Mouse (Mus musculus): Measurements from ENCODE around the gene Alpl. TPM values are rescaled to one million over a fixed set of nuclear protein-coding genes. Genes with fewer than 3 reads are reported as not detected.

Gene Alpl
- polyA plus RNA-seq, 1 experiment from 2014 or later, result 43.5 TPM

DNA sequence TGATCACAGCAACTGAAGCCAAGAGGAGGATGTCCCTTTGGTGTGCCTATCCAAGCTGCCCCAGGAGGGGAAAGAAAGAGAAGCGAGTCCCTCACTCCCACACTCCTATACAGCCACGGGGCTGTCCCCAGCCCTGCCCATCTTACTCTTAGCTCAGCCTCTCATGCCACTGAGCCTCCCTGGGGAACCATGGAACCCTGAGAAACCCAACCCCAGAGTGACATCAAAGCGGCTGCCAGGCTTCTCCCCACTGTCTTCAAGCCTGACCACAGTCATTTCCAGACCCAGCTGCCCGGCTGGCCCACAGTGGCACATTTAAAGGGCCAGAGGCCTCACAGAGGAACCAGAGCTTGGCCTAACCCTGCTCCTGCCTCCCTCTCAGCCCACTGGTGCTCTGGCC lies 47.5 kb downstream of the Alpl start:
- H3K4me1 ChIP-seq, result peaks cover 43% of the 10 kb centered on the region
- no peaks in the 10 kb centered on the region for H3K9me3 ChIP-seq
- no peak overlapping the region for H3K9ac ChIP-seq
- H3K36me3 ChIP-seq, result no peaks in the 10 kb centered on the region
- WGBS, result 49% methylated on average over 4 of the region's 4 CpGs
- H3K27ac ChIP-seq, result no peak overlapping the region
- H3K4me2 ChIP-seq, result no peak overlapping the region
- no peaks in the 10 kb centered on the region; the same call in 1 of the 2 replicates for H3K27me3 ChIP-seq
- H3K4me3 ChIP-seq, result no peak overlapping the region
- no peak for ATAC-seq (ENCODE audit: insufficient number of reproducible peaks, low FRiP score, low TSS enrichment, low read depth)

DNA sequence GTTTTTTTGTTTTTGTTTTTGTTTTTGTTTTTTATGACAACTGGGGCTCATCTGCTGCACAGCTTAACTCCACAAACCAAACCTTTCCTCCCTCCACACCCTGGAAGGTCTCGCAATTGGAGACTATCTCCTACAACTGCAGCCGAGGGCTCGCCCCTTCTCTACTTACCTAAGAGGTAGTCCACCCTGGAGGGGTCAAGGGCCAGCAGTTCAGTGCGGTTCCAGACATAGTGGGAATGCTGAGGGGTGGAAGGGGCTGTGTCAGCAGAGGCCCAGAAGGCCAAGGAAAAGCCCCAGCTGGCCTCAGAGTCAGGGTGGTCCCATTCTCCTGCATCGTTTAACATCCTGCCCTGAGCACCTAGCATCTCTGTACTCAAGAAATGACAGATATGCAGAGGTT lies 48.6 kb downstream of the Alpl start:
- ATAC-seq (ENCODE audit: insufficient number of reproducible peaks, low FRiP score, low TSS enrichment, low read depth), result no peak
- WGBS, result 73% methylated on average over 5 of the region's 5 CpGs
- Histone ChIP-seq H3K4me2 (no peak overlapping the region), H3K4me1 (peaks cover 38% of the 10 kb centered on the region), H3K9me3 (no peaks in the 10 kb centered on the region), H3K36me3 (no peaks in the 10 kb centered on the region), H3K27ac (no peak overlapping the region), H3K4me3 (no peak overlapping the region), H3K9ac (no peak overlapping the region), H3K27me3 (no peaks in the 10 kb centered on the region; the same call in 1 of the 2 replicates)

DNA sequence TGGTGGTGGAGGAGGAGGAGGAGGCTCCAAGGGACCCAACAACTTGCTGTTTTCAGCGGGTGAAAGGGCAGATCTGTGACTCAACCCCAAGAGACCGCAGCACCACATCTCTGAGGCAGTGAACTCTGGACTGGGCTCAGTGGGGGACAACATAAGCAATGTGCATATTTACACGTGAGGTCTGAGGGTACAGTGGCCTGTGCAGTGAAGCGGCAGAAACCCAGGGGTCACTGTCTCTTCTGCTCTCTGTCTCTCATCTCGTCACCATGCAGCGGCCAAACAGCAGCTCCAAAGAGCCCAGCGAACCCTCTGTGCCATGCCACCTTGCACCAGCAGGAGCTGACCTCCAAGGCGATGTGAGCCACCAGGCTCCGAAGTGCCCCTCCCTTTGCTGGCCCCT lies 49.1 kb downstream of the Alpl start:
- WGBS, result 90% methylated on average over 9 of the region's 9 CpGs
- no peak overlapping the region for H3K9ac ChIP-seq
- no peak overlapping the region for H3K4me3 ChIP-seq
- H3K4me2 ChIP-seq, result no peak overlapping the region
- H3K4me1 ChIP-seq, result peaks cover 33% of the 10 kb centered on the region
- no peaks in the 10 kb centered on the region for H3K36me3 ChIP-seq
- no peaks in the 10 kb centered on the region for H3K9me3 ChIP-seq
- no peaks in the 10 kb centered on the region; the same call in 1 of the 2 replicates for H3K27me3 ChIP-seq
- no peak for ATAC-seq (ENCODE audit: insufficient number of reproducible peaks, low FRiP score, low TSS enrichment, low read depth)
- H3K27ac ChIP-seq, result no peak overlapping the region

DNA sequence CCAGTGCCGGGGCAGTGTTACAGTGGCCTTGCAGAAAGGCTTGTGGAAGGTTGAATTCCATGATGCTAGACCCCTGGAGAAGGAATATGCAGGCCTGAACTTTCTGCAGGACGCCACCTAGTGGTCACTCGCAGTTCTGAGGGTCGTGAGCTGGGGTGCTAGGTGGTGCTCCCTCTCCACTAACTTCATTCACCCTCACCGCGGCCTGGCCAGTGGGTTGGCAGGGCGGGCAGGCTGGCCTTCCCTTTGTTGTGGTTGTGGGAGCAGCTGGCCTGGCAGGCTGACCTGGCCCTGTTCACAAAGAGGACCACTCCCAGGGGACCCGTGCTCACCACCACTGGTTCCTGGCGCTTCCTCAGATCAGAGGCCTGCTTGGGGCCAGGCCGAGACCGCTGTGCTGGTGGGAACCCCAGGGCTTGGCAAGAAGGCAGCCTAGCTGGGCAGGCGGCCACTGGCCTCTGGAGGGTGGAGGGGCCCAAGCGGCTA lies 51.7 kb downstream of the Alpl start:
- H3K27me3 ChIP-seq, result no peaks in the 10 kb centered on the region
- H3K4me3 ChIP-seq, result no peak overlapping the region
- no peak overlapping the region for H3K4me2 ChIP-seq
- 62% methylated on average over 13 of the region's 13 CpGs for WGBS
- no peak overlapping the region for H3K27ac ChIP-seq
- H3K36me3 ChIP-seq, result no peaks in the 10 kb centered on the region
- H3K9me3 ChIP-seq, result no peaks in the 10 kb centered on the region
- peaks cover 11% of the 10 kb centered on the region for H3K4me1 ChIP-seq
- no peak for ATAC-seq (ENCODE audit: insufficient number of reproducible peaks, low FRiP score, low TSS enrichment, low read depth)
- H3K9ac ChIP-seq, result no peak overlapping the region

DNA sequence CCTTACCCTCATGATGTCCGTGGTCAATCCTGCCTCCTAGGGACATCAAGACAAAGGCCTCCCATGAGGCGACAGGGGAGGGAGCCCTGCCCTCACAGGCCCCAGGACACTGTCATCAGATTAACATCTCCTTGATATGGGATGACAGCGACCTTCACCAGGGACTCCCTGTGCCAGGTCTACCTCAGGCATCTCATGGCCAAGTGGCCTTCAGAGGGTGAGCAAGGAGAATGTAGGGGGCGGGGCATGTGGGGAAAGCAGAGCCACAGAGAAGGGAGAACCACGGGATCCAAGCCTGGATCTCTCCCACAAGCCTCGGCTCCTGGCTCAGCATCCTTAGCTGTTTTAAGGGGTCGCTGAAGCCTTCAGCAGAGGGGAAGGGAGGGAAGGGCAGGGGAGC lies 52.4 kb downstream of the Alpl start:
- Histone ChIP-seq H3K9me3 (no peaks in the 10 kb centered on the region), H3K27ac (no peak overlapping the region), H3K27me3 (no peaks in the 10 kb centered on the region), H3K9ac (no peak overlapping the region), H3K4me2 (no peak overlapping the region), H3K4me1 (peaks cover 12% of the 10 kb centered on the region), H3K4me3 (no peak overlapping the region), H3K36me3 (no peaks in the 10 kb centered on the region)
- no peak for ATAC-seq (ENCODE audit: insufficient number of reproducible peaks, low FRiP score, low TSS enrichment, low read depth)
- 61% methylated on average over 7 of the region's 7 CpGs for WGBS

DNA sequence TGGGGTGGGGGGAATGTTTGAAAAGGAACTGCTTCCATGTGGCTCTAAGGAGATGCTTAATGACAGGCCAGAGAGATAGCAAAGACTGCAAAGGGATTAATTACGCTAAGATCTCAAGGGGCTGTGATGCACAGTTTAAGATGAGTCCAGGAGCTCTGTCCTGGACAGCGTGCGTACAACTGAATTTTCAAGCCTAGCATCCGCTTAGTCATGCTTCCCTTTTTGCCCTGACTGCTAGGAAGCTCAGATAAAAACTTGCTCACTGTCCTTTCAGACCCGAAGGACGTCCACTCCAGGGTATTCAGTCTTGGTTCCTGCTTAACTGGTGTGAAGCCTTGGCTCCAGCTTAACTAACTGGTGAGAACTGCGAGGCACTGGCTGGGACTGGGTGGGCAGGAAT lies 55.8 kb downstream of the Alpl start:
- Histone ChIP-seq H3K4me2 (no peak overlapping the region), H3K9me3 (no peaks in the 10 kb centered on the region), H3K27ac (no peak overlapping the region), H3K4me1 (peaks cover 23% of the 10 kb centered on the region), H3K4me3 (no peak overlapping the region), H3K9ac (no peak overlapping the region), H3K27me3 (no peaks in the 10 kb centered on the region), H3K36me3 (no peaks in the 10 kb centered on the region)
- WGBS, result 89% methylated on average over 7 of the region's 7 CpGs
- no peak for ATAC-seq (ENCODE audit: insufficient number of reproducible peaks, low FRiP score, low TSS enrichment, low read depth)

DNA sequence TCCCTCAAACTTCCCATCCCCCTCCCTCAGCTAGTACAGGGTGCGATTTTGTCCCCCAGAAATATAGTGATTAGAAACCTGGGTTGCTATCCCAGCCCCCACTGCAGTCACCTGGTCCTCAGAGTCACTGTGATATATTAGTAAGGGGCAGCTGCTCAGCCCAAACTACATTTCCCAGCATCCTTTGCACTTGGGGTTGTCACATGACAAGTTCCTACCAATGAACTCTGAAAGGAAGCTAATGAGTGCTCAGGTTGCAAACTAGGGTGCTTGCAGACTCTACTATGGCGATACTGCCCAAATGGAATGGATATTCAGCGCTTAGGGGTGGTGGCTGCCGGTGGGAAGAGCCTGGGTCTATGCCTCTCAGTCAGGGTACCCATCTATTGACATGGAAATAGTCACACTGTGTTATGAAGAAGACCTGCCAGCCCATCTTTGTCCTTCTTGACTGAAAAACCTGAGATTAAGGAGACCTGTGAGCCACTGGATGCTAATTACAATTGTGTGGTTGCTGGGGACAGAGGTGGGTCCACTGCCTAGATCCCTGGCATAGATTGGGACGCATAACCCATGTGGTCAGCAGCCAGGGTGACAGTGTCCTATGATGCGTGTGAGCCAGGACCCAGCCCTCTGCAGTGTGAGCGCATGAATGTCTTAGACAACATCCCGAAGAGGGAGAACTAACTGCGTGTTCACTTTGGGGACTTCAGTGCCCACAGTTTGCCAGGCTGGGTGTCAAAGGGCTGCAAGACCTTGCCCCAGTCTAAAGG lies 56.8 kb downstream of the Alpl start:
- WGBS, result 52% methylated on average over 9 of the region's 9 CpGs
- Histone ChIP-seq H3K9me3 (no peaks in the 10 kb centered on the region), H3K4me1 (peaks cover 20% of the 10 kb centered on the region), H3K4me2 (no peak overlapping the region), H3K36me3 (no peaks in the 10 kb centered on the region), H3K9ac (no peak overlapping the region), H3K27ac (no peak overlapping the region), H3K27me3 (no peaks in the 10 kb centered on the region), H3K4me3 (no peak overlapping the region)
- no peak for ATAC-seq (ENCODE audit: insufficient number of reproducible peaks, low FRiP score, low TSS enrichment, low read depth)

DNA sequence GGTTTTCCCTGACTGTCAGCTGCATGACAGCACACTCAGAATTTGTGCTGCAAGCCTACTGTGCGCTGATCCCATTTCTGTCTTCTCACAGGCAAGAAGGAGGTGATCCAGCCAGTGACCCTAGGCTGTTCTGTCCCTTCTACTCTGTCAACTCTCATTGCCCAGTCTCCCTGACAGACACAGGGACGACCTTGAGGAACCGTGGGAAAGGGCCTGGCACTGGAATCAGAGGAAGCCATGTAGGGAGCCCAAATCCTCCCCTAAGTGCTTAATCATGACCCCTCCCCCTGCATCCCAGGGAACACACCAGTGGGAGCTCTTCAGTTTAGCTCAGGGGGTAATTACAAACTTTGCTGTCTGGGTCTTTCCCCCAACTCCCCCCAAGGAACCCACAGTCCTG lies 58.4 kb downstream of the Alpl start:
- peaks cover 18% of the 10 kb centered on the region for H3K4me1 ChIP-seq
- no peaks in the 10 kb centered on the region for H3K36me3 ChIP-seq
- H3K4me3 ChIP-seq, result no peak overlapping the region
- no peaks in the 10 kb centered on the region for H3K27me3 ChIP-seq
- H3K27ac ChIP-seq, result no peak overlapping the region
- H3K9me3 ChIP-seq, result no peaks in the 10 kb centered on the region
- H3K9ac ChIP-seq, result no peak overlapping the region
- no peak for ATAC-seq (ENCODE audit: insufficient number of reproducible peaks, low FRiP score, low TSS enrichment, low read depth)
- 60% methylated on average over 3 of the region's 3 CpGs for WGBS
- H3K4me2 ChIP-seq, result no peak overlapping the region

DNA sequence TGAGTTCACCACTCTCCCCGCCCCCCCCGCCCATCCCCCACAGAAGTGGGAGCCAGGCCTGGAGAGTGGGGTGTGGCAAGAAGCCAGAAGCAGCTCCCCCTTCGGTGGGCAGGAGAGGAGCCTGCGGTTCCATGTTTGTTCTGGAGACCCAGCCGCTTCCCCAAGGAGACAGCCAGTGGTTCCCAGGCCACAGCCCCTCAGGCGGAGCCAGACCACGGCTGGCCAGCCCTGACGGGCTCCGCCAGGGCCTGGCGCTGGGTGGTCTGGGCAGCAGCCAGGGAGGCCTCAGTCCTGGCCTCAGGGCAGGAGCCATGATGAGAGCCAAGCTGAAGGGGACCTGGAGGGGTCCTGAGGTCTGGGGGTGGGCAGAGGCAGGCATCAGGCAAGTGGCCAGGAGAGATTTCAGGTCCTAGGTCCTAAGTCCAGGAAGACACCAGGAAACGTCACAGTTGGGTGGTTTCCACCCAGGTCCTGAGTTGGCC lies 59.9 kb downstream of the Alpl start:
- Histone ChIP-seq H3K9ac (no peak overlapping the region), H3K4me1 (peaks cover 20% of the 10 kb centered on the region), H3K36me3 (no peaks in the 10 kb centered on the region), H3K27me3 (peaks cover 8% of the 10 kb centered on the region; the same call in 1 of the 2 replicates), H3K9me3 (no peaks in the 10 kb centered on the region), H3K4me3 (no peak overlapping the region), H3K27ac (0 out of 2 replicates have a peak overlapping the region, but pooled peaks have one; percentile 47), H3K4me2 (no peak overlapping the region)
- WGBS, result 40% methylated on average over 11 of the region's 11 CpGs
- peak; percentile 63 for ATAC-seq (ENCODE audit: insufficient number of reproducible peaks, low FRiP score, low TSS enrichment, low read depth)

DNA sequence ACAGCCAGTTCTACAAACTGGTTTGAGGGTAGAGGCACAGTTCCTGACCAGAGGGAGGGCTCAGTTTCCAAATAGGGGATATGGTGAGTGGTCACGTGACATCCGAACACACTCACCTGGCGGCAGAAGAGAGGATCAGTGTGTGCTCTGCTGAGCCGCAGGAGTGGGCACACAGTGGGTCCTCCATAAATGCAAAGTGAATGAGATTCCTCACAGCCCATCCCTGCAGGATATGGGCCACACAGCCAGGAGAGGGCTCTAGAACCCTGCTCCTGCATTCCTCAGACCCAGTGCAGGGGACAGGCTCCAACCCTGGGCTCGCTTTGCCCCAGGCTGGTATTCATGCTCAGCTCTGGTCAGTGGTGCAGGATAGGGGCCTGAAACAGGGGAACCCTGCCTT lies 62.7 kb downstream of the Alpl start:
- WGBS, result 67% methylated on average over 5 of the region's 5 CpGs

DNA sequence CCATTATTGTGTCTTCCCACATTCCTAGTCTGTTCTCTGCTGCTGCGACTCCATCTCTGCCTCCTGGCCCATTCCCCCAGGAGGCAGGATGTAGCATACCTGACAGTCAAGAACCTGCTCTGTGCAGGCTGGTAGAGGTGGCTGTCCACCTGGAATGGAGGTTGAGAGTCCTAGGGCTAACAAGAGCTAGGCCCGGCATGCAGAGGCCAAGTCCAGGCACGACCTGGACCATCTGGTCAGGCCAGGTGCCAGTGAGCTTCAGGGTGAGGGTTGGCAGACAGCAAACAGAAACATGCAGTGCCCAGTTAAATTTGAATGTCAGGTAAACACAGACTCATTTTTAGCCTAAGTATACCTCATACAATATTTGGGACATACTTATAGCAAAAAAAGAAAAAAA lies 63.2 kb downstream of the Alpl start:
- H3K36me3 ChIP-seq, result no peaks in the 10 kb centered on the region
- peaks cover 32% of the 10 kb centered on the region for H3K4me1 ChIP-seq
- no peaks in the 10 kb centered on the region for H3K9me3 ChIP-seq
- H3K4me3 ChIP-seq, result no peak overlapping the region
- no peak overlapping the region for H3K4me2 ChIP-seq
- peaks cover 27% of the 10 kb centered on the region for H3K27me3 ChIP-seq
- no peak overlapping the region for H3K9ac ChIP-seq
- no peak overlapping the region for H3K27ac ChIP-seq
- ATAC-seq (ENCODE audit: insufficient number of reproducible peaks, low FRiP score, low TSS enrichment, low read depth), result no peak
- 58% methylated on average over 3 of the region's 3 CpGs for WGBS

More for the DNA sequence above, 62.7 kb downstream of the Alpl start:
- no peaks in the 10 kb centered on the region for H3K36me3 ChIP-seq
- ATAC-seq (ENCODE audit: insufficient number of reproducible peaks, low FRiP score, low TSS enrichment, low read depth), result no peak
- no peak overlapping the region for H3K9ac ChIP-seq
- H3K9me3 ChIP-seq, result no peaks in the 10 kb centered on the region
- peaks cover 28% of the 10 kb centered on the region for H3K4me1 ChIP-seq
- peaks cover 22% of the 10 kb centered on the region for H3K27me3 ChIP-seq
- no peak overlapping the region for H3K4me2 ChIP-seq
- no peak overlapping the region for H3K4me3 ChIP-seq
- no peak overlapping the region for H3K27ac ChIP-seq

DNA sequence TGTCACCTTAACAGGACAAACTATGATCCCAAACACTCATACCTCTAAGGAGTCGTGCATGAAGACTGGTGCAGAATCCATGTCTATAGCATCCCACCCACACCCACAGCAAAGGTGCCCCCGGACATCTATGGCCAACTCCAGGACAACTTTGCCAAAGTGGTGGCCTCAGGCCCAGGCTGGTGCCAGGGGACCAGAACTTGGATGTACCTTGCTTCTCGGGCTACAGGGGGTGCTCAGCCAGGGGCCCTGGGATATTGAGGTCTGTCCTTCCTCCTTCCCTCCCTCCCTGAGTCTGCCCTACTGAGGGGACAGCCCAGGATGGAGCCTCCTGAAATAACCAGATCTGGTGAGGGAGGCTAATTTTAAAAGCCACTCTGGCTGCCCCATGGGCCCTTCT lies 63.8 kb downstream of the Alpl start:
- 88% methylated on average over 3 of the region's 3 CpGs for WGBS
- Histone ChIP-seq H3K9me3 (no peaks in the 10 kb centered on the region), H3K4me3 (no peak overlapping the region), H3K27ac (no peak overlapping the region), H3K9ac (no peak overlapping the region), H3K36me3 (no peaks in the 10 kb centered on the region), H3K4me1 (peaks cover 38% of the 10 kb centered on the region), H3K4me2 (no peak overlapping the region), H3K27me3 (peaks cover 32% of the 10 kb centered on the region)
- ATAC-seq (ENCODE audit: insufficient number of reproducible peaks, low FRiP score, low TSS enrichment, low read depth), result no peak
